Mouse (Mus musculus): ENCODE measurements at regions not wholly inside any gene's neighbourhood (a gene's known extent, or its start where the extent isn't known, plus 50 kb on each side); places are given as distances from the start of the nearest gene placed in this dataset.

- Histone ChIP-seq H3K36me3 (no peaks in the 10 kb centered on the region), H3K27ac (replicated peaks) (no peak overlapping the region), H3K27me3 (no peaks in the 10 kb centered on the region), H3K4me1 (no peaks in the 10 kb centered on the region), H3K9me3 (no peaks in the 10 kb centered on the region), H3K4me2 (replicated peaks) (no peak overlapping the region), H3K4me3 (no peak overlapping the region), H3K9ac (replicated peaks) (no peak overlapping the region)
- no peak for ATAC-seq (replicated peaks)
Observed at GRCm38 (mm10) chr17:10073301-10073700, 246.4 kb downstream of the Qk start.

DNA sequence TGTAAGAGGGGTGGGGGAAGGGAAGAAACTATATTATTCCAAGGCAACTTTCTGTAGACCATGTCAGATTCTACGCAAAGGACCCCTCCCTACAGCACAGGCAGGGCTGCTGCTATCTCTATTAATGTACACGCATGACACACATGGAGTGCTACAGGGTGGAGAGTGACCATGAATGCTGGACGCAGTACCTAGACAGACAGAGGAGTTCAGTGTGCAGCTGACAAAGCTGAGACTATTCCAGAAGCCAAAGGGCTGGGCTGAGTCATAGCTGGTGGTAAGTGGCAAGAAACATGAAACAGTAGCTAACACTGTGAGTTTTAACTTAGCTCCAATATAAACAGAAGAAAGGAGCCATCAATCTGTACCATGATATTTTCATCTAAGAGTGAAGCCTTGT lies 250.4 kb downstream of the Qk start:
- no peak for ATAC-seq (replicated peaks)
- WGBS = 93% methylated on average over 3 of the region's 3 CpGs

GRCm38 (mm10) chr17:10065131-10065530 lies 254.5 kb downstream of the Qk start:
- Histone ChIP-seq H3K27me3 (no peaks in the 10 kb centered on the region), H3K9me3 (no peaks in the 10 kb centered on the region), H3K27ac (replicated peaks) (no peak overlapping the region), H3K36me3 (no peaks in the 10 kb centered on the region), H3K4me2 (replicated peaks) (no peak overlapping the region), H3K4me3 (no peak overlapping the region), H3K4me1 (no peaks in the 10 kb centered on the region), H3K9ac (replicated peaks) (no peak overlapping the region)
- no peak for ATAC-seq (replicated peaks)
- WGBS = 87% methylated on average over 3 of the region's 3 CpGs

More for the DNA sequence above, 250.4 kb downstream of the Qk start:
- no peaks in the 10 kb centered on the region for H3K9me3 ChIP-seq
- H3K27ac ChIP-seq (replicated peaks) = no peak overlapping the region
- no peak overlapping the region for H3K4me2 ChIP-seq (replicated peaks)
- no peaks in the 10 kb centered on the region for H3K4me1 ChIP-seq
- H3K9ac ChIP-seq (replicated peaks) = no peak overlapping the region
- no peaks in the 10 kb centered on the region for H3K27me3 ChIP-seq
- no peaks in the 10 kb centered on the region for H3K36me3 ChIP-seq
- no peak overlapping the region for H3K4me3 ChIP-seq

- Histone ChIP-seq H3K4me1 (no peaks in the 10 kb centered on the region), H3K4me2 (replicated peaks) (no peak overlapping the region), H3K4me3 (no peak overlapping the region)
Observed at GRCm38 (mm10) chr17:10062546-10063100, 257.0 kb downstream of the Qk start.

DNA sequence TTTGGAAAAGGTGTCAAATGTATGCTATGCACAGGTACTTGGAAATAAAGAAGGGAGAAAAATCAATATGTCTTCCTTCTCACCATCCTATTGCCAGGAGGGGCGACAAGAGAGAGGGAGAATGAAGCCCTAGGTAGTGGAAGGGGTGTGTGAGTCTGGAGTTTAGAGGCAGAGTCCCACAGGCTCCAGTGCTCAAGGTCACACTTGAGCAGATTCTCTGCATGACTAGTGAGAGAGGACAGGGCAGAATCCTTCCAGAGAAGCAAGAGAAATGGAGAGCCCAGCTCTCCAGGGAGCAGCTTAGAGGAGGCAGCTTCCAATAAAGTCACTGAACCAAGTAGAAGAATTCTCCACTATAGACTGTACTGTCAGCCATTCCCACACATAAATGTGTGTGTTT lies 261.9 kb downstream of the Qk start:
- Histone ChIP-seq H3K4me1 (no peaks in the 10 kb centered on the region), H3K36me3 (no peaks in the 10 kb centered on the region), H3K27ac (replicated peaks) (no peak overlapping the region), H3K27me3 (no peaks in the 10 kb centered on the region), H3K9me3 (no peaks in the 10 kb centered on the region), H3K4me2 (replicated peaks) (no peak overlapping the region), H3K9ac (replicated peaks) (no peak overlapping the region), H3K4me3 (no peak overlapping the region)
- no peak for ATAC-seq (replicated peaks)
- 79% methylated on average over 1 of the region's 1 CpGs for WGBS

More at GRCm38 (mm10) chr17:10062546-10063100, 257.0 kb downstream of the Qk start:
- Histone ChIP-seq H3K9me3 (no peaks in the 10 kb centered on the region), H3K9ac (replicated peaks) (no peak overlapping the region), H3K36me3 (no peaks in the 10 kb centered on the region), H3K27me3 (no peaks in the 10 kb centered on the region), H3K27ac (replicated peaks) (no peak overlapping the region)
- 88% methylated on average over 8 of the region's 8 CpGs for WGBS
- ATAC-seq (replicated peaks) = no peak

- 77% methylated on average over 2 of the region's 2 CpGs for WGBS
- no peak overlapping the region for H3K27ac ChIP-seq (replicated peaks)
- H3K4me3 ChIP-seq = no peak overlapping the region
- no peak overlapping the region for H3K4me2 ChIP-seq (replicated peaks)
- H3K36me3 ChIP-seq = no peaks in the 10 kb centered on the region
- H3K4me1 ChIP-seq = no peaks in the 10 kb centered on the region
- H3K9ac ChIP-seq (replicated peaks) = no peak overlapping the region
- H3K27me3 ChIP-seq = no peaks in the 10 kb centered on the region
- ATAC-seq (replicated peaks) = no peak
- H3K9me3 ChIP-seq = no peaks in the 10 kb centered on the region
Observed at GRCm38 (mm10) chr17:10056096-10056495, 263.6 kb downstream of the Qk start.

- Histone ChIP-seq H3K4me2 (replicated peaks) (no peak overlapping the region), H3K4me3 (no peak overlapping the region), H3K9ac (replicated peaks) (no peak overlapping the region), H3K9me3 (no peaks in the 10 kb centered on the region), H3K36me3 (no peaks in the 10 kb centered on the region), H3K4me1 (no peaks in the 10 kb centered on the region), H3K27ac (replicated peaks) (no peak overlapping the region), H3K27me3 (no peaks in the 10 kb centered on the region)
- ATAC-seq (replicated peaks) = no peak
- WGBS = 84% methylated on average over 5 of the region's 5 CpGs
Observed at GRCm38 (mm10) chr17:10054375-10054774, 265.3 kb downstream of the Qk start.

- H3K9ac ChIP-seq (replicated peaks) = no peak overlapping the region
- no peaks in the 10 kb centered on the region for H3K9me3 ChIP-seq
- no peaks in the 10 kb centered on the region for H3K27me3 ChIP-seq
- no peaks in the 10 kb centered on the region for H3K36me3 ChIP-seq
- 72% methylated on average over 5 of the region's 5 CpGs for WGBS
- no peak overlapping the region for H3K4me2 ChIP-seq (replicated peaks)
- no peak for ATAC-seq (replicated peaks)
- H3K27ac ChIP-seq (replicated peaks) = no peak overlapping the region
- no peaks in the 10 kb centered on the region for H3K4me1 ChIP-seq
- H3K4me3 ChIP-seq = no peak overlapping the region
Observed at GRCm38 (mm10) chr17:10044336-10044735, 275.3 kb downstream of the Qk start.

DNA sequence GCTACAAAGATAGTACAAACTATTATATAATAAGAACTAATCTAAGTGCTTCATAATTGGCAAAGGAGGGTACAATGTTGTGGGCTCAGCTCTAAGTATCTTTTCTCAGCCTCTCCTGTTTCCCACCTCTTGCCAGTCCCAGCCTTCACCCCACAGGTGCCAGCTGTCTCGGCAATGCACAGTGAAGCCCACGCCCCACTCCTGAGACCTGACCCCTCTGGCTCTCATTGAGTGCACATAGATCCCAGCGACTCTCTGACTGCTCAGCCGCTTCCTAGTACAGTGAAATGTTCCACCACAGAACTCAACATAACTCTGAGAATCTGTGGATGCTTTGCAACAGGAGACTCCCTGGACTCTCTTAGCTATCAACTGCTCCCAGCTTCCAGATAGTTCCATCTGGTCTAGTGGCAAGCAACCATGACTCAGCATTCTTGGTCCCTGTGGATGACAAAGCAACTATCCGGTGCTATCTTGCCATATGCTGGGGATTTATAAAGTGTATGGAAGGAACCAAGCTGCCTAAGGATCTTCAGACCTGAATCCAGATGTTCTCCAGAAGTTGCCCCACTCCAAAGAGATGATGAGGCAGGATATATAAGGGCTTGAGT lies 277.5 kb downstream of the Qk start:
- WGBS = 91% methylated on average over 5 of the region's 5 CpGs
- H3K27ac ChIP-seq (replicated peaks) = no peak overlapping the region
- no peak for ATAC-seq (replicated peaks)

GRCm38 (mm10) chr17:10040951-10041359 lies 278.7 kb downstream of the Qk start:
- no peak for ATAC-seq (replicated peaks)
- no peak overlapping the region for H3K4me3 ChIP-seq
- no peaks in the 10 kb centered on the region for H3K9me3 ChIP-seq
- H3K4me1 ChIP-seq = no peaks in the 10 kb centered on the region
- no peaks in the 10 kb centered on the region for H3K27me3 ChIP-seq
- no peaks in the 10 kb centered on the region for H3K36me3 ChIP-seq
- 89% methylated on average over 4 of the region's 4 CpGs for WGBS
- H3K27ac ChIP-seq (replicated peaks) = no peak overlapping the region
- no peak overlapping the region for H3K9ac ChIP-seq (replicated peaks)
- H3K4me2 ChIP-seq (replicated peaks) = no peak overlapping the region

More for the DNA sequence above, 277.5 kb downstream of the Qk start:
- no peaks in the 10 kb centered on the region for H3K9me3 ChIP-seq
- no peaks in the 10 kb centered on the region for H3K36me3 ChIP-seq
- no peak overlapping the region for H3K4me2 ChIP-seq (replicated peaks)
- H3K27me3 ChIP-seq = no peaks in the 10 kb centered on the region
- no peak overlapping the region for H3K9ac ChIP-seq (replicated peaks)
- no peaks in the 10 kb centered on the region for H3K4me1 ChIP-seq
- no peak overlapping the region for H3K4me3 ChIP-seq

DNA sequence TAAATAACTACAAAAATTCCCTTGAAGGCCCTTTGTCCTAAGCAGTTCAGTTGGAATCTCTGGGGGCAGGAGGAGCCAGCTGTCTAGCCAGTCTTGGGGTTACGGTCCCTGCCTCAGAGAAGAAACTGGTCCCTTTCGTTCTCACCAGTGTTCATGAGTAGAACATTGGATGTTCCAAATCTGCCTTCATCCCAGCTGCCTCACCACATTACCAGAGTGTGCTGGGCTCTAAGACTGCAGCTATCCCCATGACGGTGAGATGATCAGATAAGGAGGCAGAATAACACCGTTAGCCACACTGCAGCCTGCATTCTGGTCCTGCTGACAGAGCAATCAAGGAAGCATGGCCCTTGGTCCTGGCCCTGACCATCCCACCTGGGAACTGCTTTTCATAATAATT lies 279.3 kb downstream of the Qk start:
- ATAC-seq (replicated peaks) = no peak
- Histone ChIP-seq H3K9ac (replicated peaks) (no peak overlapping the region), H3K27me3 (no peaks in the 10 kb centered on the region), H3K27ac (replicated peaks) (no peak overlapping the region), H3K9me3 (no peaks in the 10 kb centered on the region), H3K4me2 (replicated peaks) (no peak overlapping the region), H3K4me1 (no peaks in the 10 kb centered on the region), H3K4me3 (no peak overlapping the region), H3K36me3 (no peaks in the 10 kb centered on the region)
- 93% methylated on average over 4 of the region's 4 CpGs for WGBS

GRCm38 (mm10) chr17:10037799-10038445 lies 281.7 kb downstream of the Qk start:
- WGBS = 48% methylated on average over 14 of the region's 14 CpGs
- H3K9ac ChIP-seq (replicated peaks) = no peak overlapping the region
- no peaks in the 10 kb centered on the region for H3K27me3 ChIP-seq
- no peaks in the 10 kb centered on the region for H3K4me1 ChIP-seq
- no peaks in the 10 kb centered on the region for H3K36me3 ChIP-seq
- 0 out of 2 replicates have a peak overlapping the region, but pooled peaks have one; percentile 1 for H3K27ac ChIP-seq (replicated peaks)
- H3K4me3 ChIP-seq = no peak overlapping the region
- no peak for ATAC-seq (replicated peaks)
- no peaks in the 10 kb centered on the region for H3K9me3 ChIP-seq
- H3K4me2 ChIP-seq (replicated peaks) = no peak overlapping the region

DNA sequence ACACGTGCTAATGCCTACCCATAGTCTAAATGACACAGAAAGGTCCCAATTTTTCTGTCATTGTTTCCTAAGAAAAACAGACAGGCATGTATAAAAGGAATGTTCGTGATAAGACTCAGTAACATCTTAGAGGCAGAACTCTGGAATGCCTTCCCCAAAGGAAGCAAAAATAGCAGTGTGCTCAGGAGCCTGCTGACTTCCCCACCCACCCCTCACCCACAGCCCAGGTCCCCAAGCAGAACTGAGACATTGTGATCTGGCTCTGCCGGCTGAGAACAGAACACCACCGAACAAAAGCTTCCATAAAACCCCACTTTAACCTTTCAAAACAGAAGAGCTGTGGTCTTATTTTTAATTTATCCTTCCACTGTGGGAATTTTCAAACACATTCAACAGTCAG lies 286.1 kb downstream of the Qk start:
- Histone ChIP-seq H3K36me3 (no peaks in the 10 kb centered on the region), H3K4me3 (no peak overlapping the region), H3K4me2 (replicated peaks) (no peak overlapping the region), H3K4me1 (no peaks in the 10 kb centered on the region), H3K27ac (replicated peaks) (no peak overlapping the region), H3K27me3 (no peaks in the 10 kb centered on the region), H3K9ac (replicated peaks) (no peak overlapping the region), H3K9me3 (no peaks in the 10 kb centered on the region)
- no peak for ATAC-seq (replicated peaks)
- WGBS = 45% methylated on average over 4 of the region's 4 CpGs

Measured in forebrain, embryonic 15.5 days (tissue).